ENCODE assay signal across 10 mouse cellular contexts in the genomic region with DNA sequence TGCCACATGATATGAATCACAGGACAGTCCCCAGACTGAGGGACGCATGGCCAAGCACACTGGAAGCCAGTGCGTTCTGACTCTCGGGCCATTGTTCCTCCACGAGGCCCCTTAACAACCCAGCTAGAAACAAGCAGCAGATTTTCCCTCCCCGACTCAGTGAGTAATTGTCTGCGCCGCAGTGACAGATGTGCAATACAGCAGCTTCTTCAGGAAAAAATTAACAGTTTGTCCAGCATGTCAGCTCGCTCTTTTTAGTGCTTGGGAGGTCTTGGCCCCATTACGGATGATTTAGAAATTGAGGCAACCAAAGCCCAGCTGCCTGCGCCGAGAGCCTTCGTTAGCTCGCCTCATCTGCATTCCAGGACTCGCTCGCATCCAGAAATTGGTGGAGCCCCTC.
DNase-seq lines count a peak whose midpoint lies in the region; ATAC-seq lines count a peak whose summit lies in the region.
"Had no signal": no experiment of that assay in that cellular context is flagged by ENCODE, and none has a peak within 500 bp of the region (broad histone marks: within the 10 kb centered on the region; RNA-seq: fewer than 3 reads in every experiment).

No protein-coding gene starts in this region.

- intact Hi-C loops in left cerebral cortex, postnatal 10 days (cut with DNase I) = no loop called here

- ATAC-seq in lung, embryonic 16.5 days (ENCODE audit: low read depth) = peak; percentile 76
- peak; percentile 70; the same call in 1 of the 2 replicates for ATAC-seq in hindbrain, embryonic 11.5 days (ENCODE audit: low FRiP score)

- no peaks in the 10 kb centered on the region for H3K36me3 ChIP-seq in lung, embryonic 16.5 days (ENCODE audit: control insufficient read depth, insufficient read depth, low read length)
- no peaks in the 10 kb centered on the region for H3K36me3 ChIP-seq in hindbrain, embryonic 11.5 days (ENCODE audit: control insufficient read depth, insufficient read depth, low read length)
- H3K36me3 ChIP-seq: embryonic facial prominence, embryonic 13.5 days had no signal

- H3K9me3 ChIP-seq in lung, embryonic 16.5 days (ENCODE audit: control insufficient read depth, low read length) = no peaks in the 10 kb centered on the region
- H3K9me3 ChIP-seq in hindbrain, embryonic 11.5 days (ENCODE audit: control insufficient read depth, low read length) = no peaks in the 10 kb centered on the region
- H3K9me3 ChIP-seq: embryonic facial prominence, embryonic 13.5 days had no signal

- 0 out of 2 replicates have a peak, but pooled peaks cover 2% of the 10 kb centered on the region for H3K4me1 ChIP-seq in lung, embryonic 16.5 days (replicated peaks; ENCODE audit: control insufficient read depth, insufficient read depth, low read length)
- no peaks in the 10 kb centered on the region for H3K4me1 ChIP-seq in hindbrain, embryonic 11.5 days (replicated peaks; ENCODE audit: control insufficient read depth, insufficient read depth, low read length)
- H3K4me1 ChIP-seq: embryonic facial prominence, embryonic 13.5 days had no signal

- DNase-seq in lung, postnatal 25 days (ENCODE audit: low spot score) = no peak
- peak; percentile 22 for DNase-seq in hindbrain, embryonic 11.5 days (ENCODE audit: low spot score)
- peak; percentile 17 to 73 for DNase-seq in lung, postnatal 4 days
- DNase-seq in retina, postnatal 1 day = peak; percentile 95
- DNase-seq in thymus, postnatal 14 days = no peak
- no peak for DNase-seq in left cerebral cortex, postnatal 10 days (ENCODE audit: extremely low spot score in 1 of 2, low spot score in 2 of 2)
- DNase-seq: cerebellum, adult 8-10 months had no signal

- H3K4me2 ChIP-seq in lung, embryonic 16.5 days (ENCODE audit: low read depth, low read length) = no peak overlapping the region
- no peak overlapping the region for H3K4me2 ChIP-seq in hindbrain, embryonic 11.5 days (replicated peaks; ENCODE audit: low read depth, low read length)
- H3K4me2 ChIP-seq: embryonic facial prominence, embryonic 13.5 days had no signal

- no peak overlapping the region for H3K27ac ChIP-seq in lung, embryonic 16.5 days (ENCODE audit: low read length)
- peak overlapping the region; percentile 60 for H3K27ac ChIP-seq in hindbrain, embryonic 11.5 days (ENCODE audit: low read depth, low read length)
- H3K27ac ChIP-seq: embryonic facial prominence, embryonic 13.5 days; left cerebral cortex, adult 2 months had no signal

- no peak overlapping the region for H3K4me3 ChIP-seq in lung, embryonic 16.5 days (ENCODE audit: low read length)
- H3K4me3 ChIP-seq in hindbrain, embryonic 11.5 days (ENCODE audit: low read depth, low read length) = no peak overlapping the region
- H3K4me3 ChIP-seq: embryonic facial prominence, embryonic 13.5 days; left cerebral cortex, adult 2 months had no signal

- H3K27me3 ChIP-seq in lung, embryonic 16.5 days (ENCODE audit: control insufficient read depth, insufficient read depth, low read depth, low read length) = no peaks in the 10 kb centered on the region
- no peaks in the 10 kb centered on the region for H3K27me3 ChIP-seq in hindbrain, embryonic 11.5 days (ENCODE audit: control insufficient read depth, insufficient read depth, low read length)
- H3K27me3 ChIP-seq: embryonic facial prominence, embryonic 13.5 days had no signal

- no peak overlapping the region for H3K9ac ChIP-seq in lung, embryonic 16.5 days (ENCODE audit: low read length)
- no peak overlapping the region for H3K9ac ChIP-seq in hindbrain, embryonic 11.5 days (ENCODE audit: low read depth, low read length)
- H3K9ac ChIP-seq: embryonic facial prominence, embryonic 13.5 days had no signal

- 59% methylated on average over 15 of the region's 15 CpGs for WGBS in lung, embryonic 16.5 days
- WGBS in hindbrain, embryonic 11.5 days = 57% methylated on average over 15 of the region's 15 CpGs

Comparison
In these comparisons a context has a peak if more than half of its experiments do, and no peak if none do; other contexts are left out.
1. DNase-seq: peak in hindbrain, embryonic 11.5 days (single experiment), lung, postnatal 4 days (2 of 2) and retina, postnatal 1 day (single experiment); none in lung, postnatal 25 days (single experiment), thymus, postnatal 14 days (single experiment) and left cerebral cortex, postnatal 10 days (0 of 2).